Mouse (Mus musculus): ENCODE measurements at regions not wholly inside any gene's neighbourhood (a gene's known extent, or its start where the extent isn't known, plus 50 kb on each side); places are given as distances from the start of the nearest gene placed in this dataset.

DNA sequence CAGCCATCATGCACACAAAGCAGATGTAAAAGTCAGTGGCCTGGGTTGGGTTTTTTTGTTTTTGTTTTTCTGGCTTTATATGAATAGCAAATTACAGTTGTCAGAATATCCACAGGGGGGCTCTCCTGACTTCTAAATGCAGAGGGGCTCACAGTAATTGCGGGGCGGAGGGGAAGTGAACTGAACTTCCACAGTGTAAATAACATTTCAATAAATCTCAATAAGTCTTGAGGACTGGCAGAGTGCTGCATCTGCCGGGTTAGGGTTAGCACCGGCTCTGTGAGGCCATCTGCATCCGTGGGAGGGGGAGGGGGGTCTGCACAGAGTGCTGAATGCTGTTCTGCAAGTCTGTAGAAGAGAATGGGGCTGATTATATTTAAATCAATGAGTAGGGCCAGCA lies 50.3 kb upstream of the Arl4c start:
- peaks cover 18% of the 10 kb centered on the region for H3K4me1 ChIP-seq
- H3K27ac ChIP-seq, result no peak overlapping the region
- ATAC-seq (ENCODE audit: low FRiP score, low read depth), result peak; percentile 77
- no peaks in the 10 kb centered on the region for H3K36me3 ChIP-seq
- no peaks in the 10 kb centered on the region for H3K27me3 ChIP-seq (replicated peaks)
- H3K4me3 ChIP-seq, result no peak overlapping the region
- H3K4me2 ChIP-seq (replicated peaks), result no peak overlapping the region
- no peak overlapping the region for H3K9ac ChIP-seq
- 4% methylated on average over 5 of the region's 5 CpGs for WGBS
- no peaks in the 10 kb centered on the region for H3K9me3 ChIP-seq

DNA sequence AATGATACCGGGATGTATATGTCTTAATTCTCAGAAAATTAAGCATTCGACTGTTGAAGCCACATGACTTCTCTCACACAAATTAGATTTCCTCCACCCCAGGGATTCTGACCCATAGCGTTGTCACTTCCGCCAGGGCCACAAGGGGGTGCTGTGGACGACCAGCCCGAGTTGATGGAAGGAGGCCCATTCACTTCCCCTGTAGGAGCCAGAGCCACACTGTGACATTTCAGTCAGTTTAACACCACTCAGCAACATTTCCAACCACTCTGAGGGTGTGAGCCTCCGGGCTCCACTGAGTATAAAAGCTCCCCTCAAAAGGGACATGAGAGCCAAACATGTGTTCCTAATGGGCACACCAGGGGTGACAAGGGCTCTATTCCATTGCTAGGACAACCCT lies 54.6 kb upstream of the Arl4c start:
- Histone ChIP-seq H3K4me1 (peaks cover 23% of the 10 kb centered on the region), H3K27ac (no peak overlapping the region)
- 79% methylated on average over 7 of the region's 7 CpGs for WGBS

DNA sequence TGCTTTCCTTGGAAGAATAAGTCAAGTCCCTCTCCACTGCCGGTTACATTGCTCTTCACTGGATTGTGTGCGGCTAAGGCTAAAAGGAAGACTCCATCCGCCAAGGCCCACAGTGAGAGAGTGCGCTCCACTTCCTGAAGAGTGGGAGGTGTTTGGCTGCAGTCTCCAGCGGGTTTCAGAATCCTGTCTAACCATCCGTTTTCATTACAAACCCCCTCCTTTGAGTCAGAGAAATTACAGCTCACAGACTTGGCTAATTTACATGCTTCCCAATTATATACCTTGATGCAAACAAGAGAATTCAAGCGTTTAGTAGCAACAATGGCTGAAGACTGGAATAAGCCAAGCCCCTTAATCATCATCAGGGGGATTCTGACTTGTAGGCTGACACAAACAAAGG lies 55.1 kb upstream of the Arl4c start:
- Histone ChIP-seq H3K36me3 (no peaks in the 10 kb centered on the region), H3K27ac (no peak overlapping the region), H3K9ac (no peak overlapping the region), H3K4me1 (peaks cover 20% of the 10 kb centered on the region), H3K4me2 (replicated peaks) (no peak overlapping the region), H3K9me3 (no peaks in the 10 kb centered on the region), H3K27me3 (replicated peaks) (no peaks in the 10 kb centered on the region), H3K4me3 (no peak overlapping the region)
- no peak for ATAC-seq (ENCODE audit: low FRiP score, low read depth)
- 55% methylated on average over 7 of the region's 7 CpGs for WGBS

More for the DNA sequence above, 54.6 kb upstream of the Arl4c start:
- no peak for ATAC-seq (ENCODE audit: low FRiP score, low read depth)
- Histone ChIP-seq H3K4me2 (replicated peaks) (no peak overlapping the region), H3K9me3 (no peaks in the 10 kb centered on the region), H3K4me3 (no peak overlapping the region), H3K9ac (no peak overlapping the region), H3K27me3 (replicated peaks) (no peaks in the 10 kb centered on the region), H3K36me3 (no peaks in the 10 kb centered on the region)

DNA sequence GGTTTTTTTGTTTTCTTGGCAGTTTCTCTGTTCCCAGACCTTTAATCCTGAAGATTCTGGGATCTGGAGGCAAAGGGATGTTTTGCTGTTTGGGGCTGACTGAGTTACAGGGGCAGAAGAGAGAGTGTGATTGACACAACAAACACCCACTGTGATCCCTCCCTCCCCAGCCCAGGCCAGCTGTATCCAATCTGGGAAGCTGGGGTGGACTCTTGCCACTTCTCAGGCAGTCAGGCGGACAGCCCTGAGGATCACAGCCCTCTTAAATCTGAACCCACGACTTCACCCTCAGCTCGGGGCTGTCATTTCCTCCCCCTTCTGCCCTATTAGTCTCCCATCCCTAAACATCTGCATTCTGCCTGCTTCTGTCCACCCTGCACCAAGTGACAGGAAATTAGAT lies 55.7 kb upstream of the Arl4c start:
- H3K27me3 ChIP-seq (replicated peaks), result no peaks in the 10 kb centered on the region
- H3K4me2 ChIP-seq (replicated peaks), result no peak overlapping the region
- 23% methylated on average over 3 of the region's 3 CpGs for WGBS
- no peak overlapping the region for H3K27ac ChIP-seq
- no peaks in the 10 kb centered on the region for H3K36me3 ChIP-seq
- H3K9ac ChIP-seq, result no peak overlapping the region
- no peak overlapping the region for H3K4me3 ChIP-seq
- no peaks in the 10 kb centered on the region for H3K9me3 ChIP-seq
- ATAC-seq (ENCODE audit: low FRiP score, low read depth), result 0 out of 2 replicates have a peak, but pooled peaks have one; percentile 21
- peaks cover 15% of the 10 kb centered on the region for H3K4me1 ChIP-seq

DNA sequence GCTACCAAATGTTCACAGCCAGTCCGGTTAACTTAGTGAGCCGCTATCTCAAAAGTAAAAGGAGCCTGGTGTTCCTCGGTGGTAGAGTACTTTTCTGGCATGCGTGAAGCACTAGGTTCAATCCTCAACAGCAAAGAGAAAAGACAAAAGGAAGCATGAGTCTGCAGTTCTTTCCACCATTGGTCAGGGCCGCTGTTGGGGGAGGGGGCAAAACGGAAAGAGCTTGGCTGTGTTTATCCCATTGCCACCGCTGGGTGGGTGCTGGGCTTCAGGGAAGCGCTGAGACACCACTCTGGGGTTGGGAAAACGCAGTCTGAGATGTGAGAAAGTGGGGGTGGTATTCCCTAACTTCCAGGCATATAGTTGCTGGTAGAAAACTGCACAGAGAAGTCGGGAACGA lies 58.6 kb upstream of the Arl4c start:
- Histone ChIP-seq H3K4me1 (peaks cover 12% of the 10 kb centered on the region), H3K27me3 (replicated peaks) (no peaks in the 10 kb centered on the region), H3K27ac (no peak overlapping the region), H3K4me3 (no peak overlapping the region), H3K36me3 (no peaks in the 10 kb centered on the region), H3K9ac (no peak overlapping the region), H3K4me2 (replicated peaks) (no peak overlapping the region), H3K9me3 (no peaks in the 10 kb centered on the region)
- WGBS, result 69% methylated on average over 11 of the region's 11 CpGs
- ATAC-seq (ENCODE audit: low FRiP score, low read depth), result no peak

DNA sequence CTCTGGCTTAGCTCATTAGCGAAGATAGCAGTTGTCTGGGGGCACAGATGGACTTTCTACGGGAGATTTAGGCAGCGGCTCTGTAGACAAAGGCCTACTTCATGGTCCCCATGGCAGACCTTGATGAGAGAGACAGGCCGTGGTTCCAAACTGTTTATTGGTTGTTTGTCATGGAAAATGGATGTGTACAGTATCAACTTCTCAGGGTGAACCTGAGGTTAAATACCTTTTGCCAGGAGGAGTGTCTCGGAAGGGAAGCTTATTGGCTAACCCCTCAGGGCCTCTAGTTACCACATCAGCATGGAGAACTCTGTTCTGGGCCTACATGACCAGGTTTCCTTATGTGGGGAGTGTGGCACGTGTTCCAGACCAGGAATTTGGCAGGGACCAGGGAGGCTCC lies 59.1 kb upstream of the Arl4c start:
- Histone ChIP-seq H3K9ac (no peak overlapping the region), H3K4me2 (replicated peaks) (no peak overlapping the region), H3K36me3 (no peaks in the 10 kb centered on the region), H3K9me3 (no peaks in the 10 kb centered on the region), H3K27ac (no peak overlapping the region), H3K4me1 (peaks cover 12% of the 10 kb centered on the region), H3K27me3 (replicated peaks) (no peaks in the 10 kb centered on the region), H3K4me3 (no peak overlapping the region)
- no peak for ATAC-seq (ENCODE audit: low FRiP score, low read depth)
- 75% methylated on average over 6 of the region's 6 CpGs for WGBS

DNA sequence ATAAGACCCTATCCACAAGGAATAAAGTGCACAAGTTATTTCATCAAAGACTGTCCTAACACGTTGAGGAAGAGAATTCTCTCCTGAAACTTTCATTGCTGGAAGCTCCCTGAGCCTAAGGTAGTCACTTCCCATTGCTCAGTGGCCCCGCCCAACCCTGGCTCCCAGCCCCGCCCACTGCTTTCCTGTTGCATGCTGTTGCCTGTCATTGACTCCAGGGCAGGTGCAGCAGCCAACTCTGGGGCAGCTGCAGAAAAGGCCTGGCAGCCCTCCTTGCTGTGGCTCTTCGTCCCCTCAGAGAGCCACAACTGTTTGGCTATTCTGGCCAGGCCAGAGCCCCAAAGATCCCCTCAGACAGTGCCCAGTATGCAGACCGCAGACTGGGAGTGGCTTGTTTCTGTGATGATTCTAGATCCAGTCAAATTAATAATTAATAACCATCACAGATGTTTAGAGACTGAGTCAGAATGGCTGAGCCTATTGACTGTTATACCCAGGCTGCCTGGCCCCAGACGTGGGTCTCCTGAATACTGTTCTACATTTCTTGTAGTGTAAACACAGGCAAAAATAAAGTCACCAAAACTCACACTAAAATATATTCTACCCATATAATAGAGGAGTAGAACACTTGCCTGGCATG lies 61.8 kb upstream of the Arl4c start:
- Histone ChIP-seq H3K27me3 (replicated peaks) (no peaks in the 10 kb centered on the region), H3K4me2 (replicated peaks) (no peak overlapping the region), H3K4me3 (no peak overlapping the region), H3K9me3 (no peaks in the 10 kb centered on the region), H3K9ac (no peak overlapping the region), H3K27ac (no peak overlapping the region), H3K36me3 (no peaks in the 10 kb centered on the region), H3K4me1 (no peaks in the 10 kb centered on the region)
- WGBS, result 64% methylated on average over 6 of the region's 6 CpGs
- no peak for ATAC-seq (ENCODE audit: low FRiP score, low read depth)

DNA sequence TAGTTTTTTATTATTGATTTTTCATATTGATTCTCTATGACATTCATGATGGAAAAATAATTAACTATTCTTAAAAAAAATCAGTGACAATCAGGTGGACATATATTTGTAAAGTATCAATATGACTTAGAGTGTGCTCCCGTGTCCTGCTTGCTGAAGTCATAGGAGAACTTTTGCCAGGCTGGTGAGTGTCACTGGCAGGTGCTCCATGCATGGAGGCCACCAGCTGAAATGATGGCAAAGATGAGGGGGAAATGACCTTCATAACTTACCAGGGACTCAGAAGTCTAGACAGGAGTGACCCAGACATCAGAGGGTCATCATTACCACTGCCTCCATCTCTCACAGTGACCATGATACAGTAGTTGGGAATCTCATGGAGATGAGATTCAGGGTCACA lies 62.5 kb upstream of the Arl4c start:
- Histone ChIP-seq H3K4me1 (no peaks in the 10 kb centered on the region), H3K9me3 (no peaks in the 10 kb centered on the region), H3K27ac (no peak overlapping the region), H3K27me3 (replicated peaks) (no peaks in the 10 kb centered on the region), H3K9ac (no peak overlapping the region), H3K36me3 (no peaks in the 10 kb centered on the region), H3K4me3 (no peak overlapping the region), H3K4me2 (replicated peaks) (no peak overlapping the region)
- 93% methylated on average over 1 of the region's 1 CpGs for WGBS
- no peak for ATAC-seq (ENCODE audit: low FRiP score, low read depth)

DNA sequence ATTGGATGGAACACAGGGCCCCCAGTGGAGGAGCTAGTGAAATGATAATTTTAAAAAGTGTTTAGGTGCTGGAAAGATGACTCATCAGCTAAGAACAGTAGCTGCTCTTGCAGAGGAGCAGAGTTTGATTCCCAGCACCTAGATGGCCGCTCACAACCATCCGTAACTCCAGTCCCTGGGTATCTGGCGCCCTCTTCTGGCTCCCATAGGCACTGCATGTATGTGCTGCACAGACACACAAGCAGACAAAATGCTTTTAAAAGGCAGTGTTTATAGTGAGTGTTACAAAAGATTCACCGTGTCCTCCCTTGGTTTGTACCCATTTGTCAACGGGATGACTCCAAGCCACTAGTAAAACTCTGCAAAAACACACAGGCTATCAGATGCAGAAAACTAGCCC lies 75.0 kb upstream of the Arl4c start:
- Histone ChIP-seq H3K4me2 (replicated peaks) (no peak overlapping the region), H3K9me3 (no peaks in the 10 kb centered on the region), H3K4me1 (peaks cover 5% of the 10 kb centered on the region; the same call in 1 of the 2 replicates), H3K27me3 (replicated peaks) (no peaks in the 10 kb centered on the region), H3K4me3 (no peak overlapping the region), H3K27ac (no peak overlapping the region), H3K36me3 (no peaks in the 10 kb centered on the region), H3K9ac (no peak overlapping the region)
- no peak for ATAC-seq (ENCODE audit: low FRiP score, low read depth)
- WGBS, result 92% methylated on average over 5 of the region's 5 CpGs

DNA sequence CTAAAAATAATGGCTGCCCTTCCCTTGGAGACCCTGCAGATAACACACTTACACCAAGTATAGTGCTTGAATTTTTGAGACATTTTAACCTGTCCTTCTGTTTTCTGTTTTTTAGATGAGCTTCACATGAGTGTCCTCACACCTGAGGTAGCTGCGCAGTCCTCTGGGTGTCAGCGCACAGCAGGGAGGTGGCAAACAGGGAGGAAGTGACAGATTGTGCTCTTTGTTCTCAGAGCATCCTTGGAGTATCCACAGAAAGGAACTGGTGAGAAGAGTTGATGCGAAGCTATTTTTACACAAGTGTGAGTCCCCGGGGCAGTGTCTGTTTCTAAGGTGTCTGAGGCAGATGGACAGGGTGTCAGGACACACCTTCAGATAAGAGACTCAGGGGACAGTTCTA lies 78.2 kb upstream of the Arl4c start:
- H3K36me3 ChIP-seq, result no peaks in the 10 kb centered on the region
- no peaks in the 10 kb centered on the region for H3K9me3 ChIP-seq
- H3K4me3 ChIP-seq, result no peak overlapping the region
- no peak overlapping the region for H3K9ac ChIP-seq
- 81% methylated on average over 4 of the region's 4 CpGs for WGBS
- no peak overlapping the region for H3K4me2 ChIP-seq (replicated peaks)
- no peak for ATAC-seq (ENCODE audit: low FRiP score, low read depth)
- H3K27ac ChIP-seq, result no peak overlapping the region
- no peaks in the 10 kb centered on the region for H3K27me3 ChIP-seq (replicated peaks)
- 0 out of 2 replicates have a peak, but pooled peaks cover 7% of the 10 kb centered on the region for H3K4me1 ChIP-seq

DNA sequence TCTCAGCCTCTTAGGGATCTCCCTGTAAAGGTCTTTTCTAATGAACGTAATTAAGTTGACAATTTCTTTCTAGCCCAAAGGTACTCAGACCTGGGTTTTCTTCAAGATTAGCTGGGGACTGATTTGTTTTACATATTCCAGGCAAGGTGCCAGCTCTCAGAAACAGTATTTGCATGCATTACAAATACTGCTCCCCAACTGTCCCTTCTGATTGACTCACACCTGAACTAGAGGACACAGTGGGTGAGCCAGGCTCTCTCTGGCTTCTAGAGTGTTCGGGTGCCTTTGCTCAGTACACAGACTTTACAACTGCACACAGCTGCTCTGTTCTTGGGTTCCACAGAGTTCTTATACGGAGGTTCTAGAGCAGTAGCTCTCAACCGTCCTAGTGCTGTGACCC lies 81.1 kb upstream of the Arl4c start:
- 0 out of 2 replicates have a peak, but pooled peaks cover 3% of the 10 kb centered on the region for H3K9me3 ChIP-seq
- H3K4me1 ChIP-seq, result 0 out of 2 replicates have a peak, but pooled peaks cover 7% of the 10 kb centered on the region
- H3K9ac ChIP-seq, result no peak overlapping the region
- H3K4me3 ChIP-seq, result no peak overlapping the region
- H3K27me3 ChIP-seq (replicated peaks), result no peaks in the 10 kb centered on the region
- H3K4me2 ChIP-seq (replicated peaks), result no peak overlapping the region
- no peak for ATAC-seq (ENCODE audit: low FRiP score, low read depth)
- no peak overlapping the region for H3K27ac ChIP-seq
- 89% methylated on average over 4 of the region's 4 CpGs for WGBS
- no peaks in the 10 kb centered on the region for H3K36me3 ChIP-seq

DNA sequence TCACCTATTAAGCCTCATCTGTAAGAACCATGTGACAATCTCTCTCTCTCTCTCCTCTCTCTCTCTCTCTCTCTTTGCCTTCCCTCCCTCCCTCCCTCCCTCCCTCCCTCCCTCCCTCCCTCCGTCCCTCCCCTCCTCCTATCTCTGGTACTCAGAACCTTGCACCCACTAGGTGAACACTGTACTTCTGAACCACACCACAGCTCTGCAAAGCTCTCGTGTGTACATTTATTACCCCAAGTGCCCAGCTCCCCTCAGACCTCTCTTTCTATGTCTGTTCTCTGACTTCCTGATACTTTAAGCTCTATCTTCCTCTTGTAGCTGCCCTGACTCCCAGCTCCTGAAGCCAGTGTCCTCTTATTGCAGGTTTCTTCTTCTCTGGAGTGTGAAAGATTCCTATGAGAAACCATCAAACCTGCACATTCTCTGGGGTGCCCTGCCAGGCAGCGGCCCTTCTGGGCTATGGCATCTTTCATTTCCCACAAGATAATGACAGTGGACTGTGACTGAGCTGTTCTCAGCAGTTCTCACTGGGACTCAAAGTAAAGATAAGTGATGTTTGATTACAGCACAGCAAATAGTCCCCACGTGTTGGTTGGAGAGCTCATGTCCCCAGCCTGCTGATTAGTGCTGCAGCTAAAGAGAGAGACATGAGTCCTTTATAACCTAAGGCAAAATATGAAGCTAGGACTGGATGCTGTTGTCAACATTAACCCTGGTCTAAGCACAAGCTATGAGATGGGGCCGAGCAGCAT lies 83.0 kb upstream of the Arl4c start:
- Histone ChIP-seq H3K9me3 (0 out of 2 replicates have a peak, but pooled peaks cover 3% of the 10 kb centered on the region), H3K4me2 (replicated peaks) (no peak overlapping the region)

DNA sequence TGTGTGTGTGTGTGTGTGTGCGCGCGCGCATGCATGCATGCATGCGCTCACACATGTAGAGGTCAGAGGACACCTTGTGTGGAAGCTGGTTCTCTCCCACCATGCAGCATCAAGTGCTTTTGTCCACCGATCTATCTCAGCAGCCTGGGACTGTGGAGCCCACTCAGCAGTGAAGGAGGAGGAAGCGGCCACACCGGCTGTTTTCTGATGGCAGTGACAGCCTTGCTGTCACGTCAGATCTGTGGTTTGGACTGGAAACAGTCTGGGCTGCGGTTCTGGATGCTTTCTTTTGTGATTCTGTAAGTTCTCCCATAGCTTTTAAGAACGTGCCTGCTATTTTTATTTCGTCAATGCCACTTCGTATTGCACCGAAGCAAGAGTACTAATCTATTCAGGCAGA lies 84.0 kb upstream of the Arl4c start:
- ATAC-seq (ENCODE audit: low FRiP score, low read depth), result no peak
- no peak overlapping the region for H3K4me2 ChIP-seq (replicated peaks)
- WGBS, result 95% methylated on average over 14 of the region's 14 CpGs
- H3K9ac ChIP-seq, result no peak overlapping the region
- no peaks in the 10 kb centered on the region for H3K36me3 ChIP-seq
- H3K9me3 ChIP-seq, result 0 out of 2 replicates have a peak, but pooled peaks cover 3% of the 10 kb centered on the region
- H3K27me3 ChIP-seq (replicated peaks), result no peaks in the 10 kb centered on the region
- H3K4me1 ChIP-seq, result 0 out of 2 replicates have a peak, but pooled peaks cover 3% of the 10 kb centered on the region
- H3K27ac ChIP-seq, result no peak overlapping the region
- no peak overlapping the region for H3K4me3 ChIP-seq

More for the DNA sequence above, 83.0 kb upstream of the Arl4c start:
- no peaks in the 10 kb centered on the region for H3K27me3 ChIP-seq (replicated peaks)
- H3K9ac ChIP-seq, result no peak overlapping the region
- no peak for ATAC-seq (ENCODE audit: low FRiP score, low read depth)
- WGBS, result 71% methylated on average over 4 of the region's 5 CpGs
- 0 out of 2 replicates have a peak, but pooled peaks cover 3% of the 10 kb centered on the region for H3K4me1 ChIP-seq
- H3K4me3 ChIP-seq, result no peak overlapping the region
- no peaks in the 10 kb centered on the region for H3K36me3 ChIP-seq
- H3K27ac ChIP-seq, result no peak overlapping the region
